ENCODE assay signal across 8 mouse cellular contexts in genomic region chr9:50693631-50694030, GRCm38 (mm10). TPM values are rescaled to one million over a fixed set of nuclear protein-coding genes. Genes with fewer than 3 reads are reported as not detected.
A peak's percentile ranks its signal among the peaks of the same experiment; 100 is the strongest.
DNase-seq lines count a peak whose midpoint lies in the region; ATAC-seq lines count a peak whose summit lies in the region.

No protein-coding gene starts in this region.

- peak; percentile 34 for DNase-seq in gastrocnemius, adult 18-20 months (ENCODE audit: low spot score)
- no peak for DNase-seq in gastrocnemius, adult 8-10 months (ENCODE audit: low spot score in 2 of 2)
- DNase-seq in A20 (ENCODE audit: low read depth, low spot score) = peak; percentile 73
- peak; percentile 85 for DNase-seq in brain, adult 2 months (ENCODE audit: low read depth, low spot score)
- peak; percentile 40 to 54 for DNase-seq in heart, postnatal 10 days
- peak; percentile 40 to 45 for DNase-seq in left cerebral cortex, postnatal 14 days (ENCODE audit: low spot score in 2 of 2)
- DNase-seq in thymus, postnatal 4 days = peak; percentile 80

- intact Hi-C loops in heart, postnatal 10 days (cut with DNase I) = loop anchor here (2.0 kb wide), 1 partner anchor 41 kb away; no protein-coding TSS in a partner anchor
- intact Hi-C loops in left cerebral cortex, postnatal 14 days (cut with DNase I) = no loop called here

- peak; percentile 78 for ATAC-seq in megakaryocyte-erythroid progenitor cell, adult 5-6 weeks (replicated peaks; ENCODE audit: low FRiP score, low TSS enrichment, poor library complexity, severe bottlenecking)

RNA-seq across cellular contexts. Expression of gene Dlat, which starts 34.1 kb away (rescaled TPM):
- total RNA-seq in gastrocnemius, adult 18-20 months (2021) = 100 to 1,000 TPM; 175 to 192 TPM
- total RNA-seq in gastrocnemius, adult 8-10 months (2022) = 100 to 1,000 TPM; 159 to 224 (median 179) TPM
- 100 to 1,000 TPM; 336 to 364 TPM for total RNA-seq in heart, postnatal 10 days (2021)
- 100 to 1,000 TPM; 128 to 134 TPM for total RNA-seq in left cerebral cortex, postnatal 14 days (2021)
- total RNA-seq in megakaryocyte-erythroid progenitor cell, adult 5-6 weeks (2014; fragmentation: Nextera tagmentation) = 41.0 and 51.5 TPM in 2 replicates
- total RNA-seq in megakaryocyte-erythroid progenitor cell, adult 5-6 weeks (2017) = 52.4 and 68.9 TPM in 2 replicates

RNA-seq across cellular contexts. Expression of gene Dixdc1, which starts 45.7 kb away (rescaled TPM):
- total RNA-seq in gastrocnemius, adult 18-20 months (2021) = 1 to 10 TPM; 2.1 to 4.7 TPM
- total RNA-seq in gastrocnemius, adult 8-10 months (2022) = 1 to 10 TPM; 2.0 to 2.5 (median 2.1) TPM
- total RNA-seq in heart, postnatal 10 days (2021) = 1 to 10 TPM; 7.4 to 7.7 TPM
- 10 to 100 TPM; 72.5 to 79.2 TPM for total RNA-seq in left cerebral cortex, postnatal 14 days (2021)
- total RNA-seq in megakaryocyte-erythroid progenitor cell, adult 5-6 weeks (2014; fragmentation: Nextera tagmentation) = not detected in 2 replicates
- not detected in 2 replicates for total RNA-seq in megakaryocyte-erythroid progenitor cell, adult 5-6 weeks (2017)

RNA-seq across cellular contexts. Expression of gene 2310030G06Rik, which starts 52.7 kb away (rescaled TPM):
- total RNA-seq in gastrocnemius, adult 18-20 months (2021) = 1 to 10 TPM; 4.5 to 5.6 TPM
- total RNA-seq in gastrocnemius, adult 8-10 months (2022) = 1 to 10 TPM; 2.9 to 5.9 (median 4.8) TPM
- total RNA-seq in heart, postnatal 10 days (2021) = 1 to 10 TPM; 3.6 to 5.6 TPM
- 1 to 10 TPM; 2.0 to 3.1 TPM for total RNA-seq in left cerebral cortex, postnatal 14 days (2021)
- not detected in 2 replicates for total RNA-seq in megakaryocyte-erythroid progenitor cell, adult 5-6 weeks (2014; fragmentation: Nextera tagmentation)
- not detected in 2 replicates for total RNA-seq in megakaryocyte-erythroid progenitor cell, adult 5-6 weeks (2017)

RNA-seq across cellular contexts. Expression of gene Cryab, which starts 57.5 kb away (rescaled TPM):
- total RNA-seq in gastrocnemius, adult 18-20 months (2021) = 1,000 to 10,000 TPM; 1,743 to 2,314 TPM
- 1,000 to 10,000 TPM; 1,194 to 1,381 (median 1,261) TPM for total RNA-seq in gastrocnemius, adult 8-10 months (2022)
- total RNA-seq in heart, postnatal 10 days (2021) = 1,000 to 10,000 TPM; 1,315 to 1,426 TPM
- 100 to 1,000 TPM in 1 of 2 experiments, 10 to 100 TPM in 1; 90.2 to 105 TPM for total RNA-seq in left cerebral cortex, postnatal 14 days (2021)
- total RNA-seq in megakaryocyte-erythroid progenitor cell, adult 5-6 weeks (2014; fragmentation: Nextera tagmentation) = not detected in 2 replicates
- total RNA-seq in megakaryocyte-erythroid progenitor cell, adult 5-6 weeks (2017) = not detected in 2 replicates

RNA-seq across cellular contexts. Expression of gene Hspb2, which starts 58.5 kb away (rescaled TPM):
- total RNA-seq in gastrocnemius, adult 18-20 months (2021) = 100 to 1,000 TPM; 120 to 134 TPM
- total RNA-seq in gastrocnemius, adult 8-10 months (2022) = 100 to 1,000 TPM; 118 to 146 (median 133) TPM
- 100 to 1,000 TPM; 119 to 133 TPM for total RNA-seq in heart, postnatal 10 days (2021)
- 1 to 10 TPM; 2.3 to 2.7 TPM for total RNA-seq in left cerebral cortex, postnatal 14 days (2021)
- not detected in 2 replicates for total RNA-seq in megakaryocyte-erythroid progenitor cell, adult 5-6 weeks (2014; fragmentation: Nextera tagmentation)
- not detected in 2 replicates for total RNA-seq in megakaryocyte-erythroid progenitor cell, adult 5-6 weeks (2017)

Comparison
In these comparisons a context has a peak if more than half of its experiments do, and no peak if none do; other contexts are left out.
1. DNase-seq: peak in gastrocnemius, adult 18-20 months (single experiment), A20 (single experiment), brain, adult 2 months (single experiment), heart, postnatal 10 days (2 of 2), left cerebral cortex, postnatal 14 days (2 of 2) and thymus, postnatal 4 days (single experiment); none in gastrocnemius, adult 8-10 months (0 of 2).
2. RNA of gene Dixdc1, which starts 45.7 kb away (total RNA-seq): 72.5 to 79.2 TPM in left cerebral cortex, postnatal 14 days; 7.4 to 7.7 TPM in heart, postnatal 10 days, 2.1 to 4.7 TPM in gastrocnemius, adult 18-20 months, 2.0 to 2.5 TPM in gastrocnemius, adult 8-10 months and not detected in megakaryocyte-erythroid progenitor cell, adult 5-6 weeks; every median in the first group is over 4 times any median in the second.